Mouse (Mus musculus) T-helper 17 cell (primary cell): ENCODE measurements around the gene Otulin.

Source experiments
- in situ Hi-C, 2 experiments: fragments of 300-600 bp; cut with MboI, MseI; formaldehyde crosslinking; loops; 1 replicate in 1 of 2; 2 replicates in 1 of 2; pipeline ENCODE4 v1.15.1; 2025; ENCODE audit warnings: high pct_unique_total_duplicates in 2 of 2

Gene Otulin

DNA sequence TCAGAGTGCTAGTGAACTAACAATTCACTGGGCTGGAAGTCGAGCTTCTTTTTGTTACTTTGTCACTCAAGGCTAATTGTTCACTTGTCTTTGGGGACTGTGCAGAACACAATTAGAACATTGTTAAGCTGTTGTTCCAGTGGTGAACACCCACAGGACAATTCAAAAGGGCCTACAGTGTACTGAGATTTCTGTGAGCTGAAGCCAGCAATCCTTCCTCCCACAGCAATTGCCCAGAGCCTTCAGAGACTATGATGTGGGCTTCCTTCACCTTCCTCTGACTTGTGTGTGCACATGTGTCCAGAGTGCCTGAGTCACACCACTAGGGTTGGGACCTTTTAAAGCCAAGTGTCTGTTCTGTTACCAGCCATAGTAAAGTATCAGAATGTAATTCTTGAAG is 113.6 kb downstream of the Otulin start:
- in situ Hi-C loops = loop anchor here in 1 of 2 experiments (5.0 kb wide), 1 partner anchor 45 kb away; no protein-coding TSS in a partner anchor

DNA sequence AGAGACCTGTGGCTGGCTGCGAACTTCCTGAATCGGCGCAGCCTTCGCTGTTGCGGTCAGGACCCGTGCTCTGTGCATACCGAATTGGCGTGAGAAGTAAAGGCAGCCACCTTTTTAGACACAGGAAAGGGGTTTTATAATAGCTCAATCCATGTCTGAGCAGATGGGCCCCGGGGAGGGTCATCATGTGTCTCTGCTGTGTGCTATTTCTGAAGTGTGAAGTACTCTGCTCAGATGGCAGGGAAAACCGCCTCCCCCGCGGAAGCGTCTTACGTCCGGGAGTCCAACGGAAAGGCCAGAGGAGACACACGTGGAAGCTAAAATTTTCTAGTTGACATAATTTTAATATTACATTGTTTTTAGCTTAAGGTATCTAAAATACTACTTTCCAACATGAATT is 121.5 kb downstream of the Otulin start:
- in situ Hi-C loops = no loop called here

DNA sequence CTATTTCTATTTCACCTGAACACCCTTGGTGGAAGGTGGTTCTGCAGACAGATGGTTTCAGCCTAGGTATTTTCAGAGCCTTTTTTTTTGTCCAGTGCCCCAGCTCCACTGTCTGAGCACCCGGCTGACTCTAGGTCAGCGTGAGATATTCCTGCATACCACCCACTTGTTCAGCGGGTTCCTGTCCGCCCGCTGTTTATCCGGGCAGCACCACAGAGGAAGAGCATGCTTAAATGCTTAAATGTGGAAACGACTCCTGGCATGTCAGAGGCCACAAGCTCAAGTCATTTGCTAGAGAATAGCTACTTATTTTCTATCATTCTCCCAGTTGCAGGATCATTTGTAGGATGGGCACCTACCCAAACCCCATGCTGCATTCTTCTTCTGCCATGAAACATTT is 122.3 kb downstream of the Otulin start:
- in situ Hi-C loops = no loop called here

DNA sequence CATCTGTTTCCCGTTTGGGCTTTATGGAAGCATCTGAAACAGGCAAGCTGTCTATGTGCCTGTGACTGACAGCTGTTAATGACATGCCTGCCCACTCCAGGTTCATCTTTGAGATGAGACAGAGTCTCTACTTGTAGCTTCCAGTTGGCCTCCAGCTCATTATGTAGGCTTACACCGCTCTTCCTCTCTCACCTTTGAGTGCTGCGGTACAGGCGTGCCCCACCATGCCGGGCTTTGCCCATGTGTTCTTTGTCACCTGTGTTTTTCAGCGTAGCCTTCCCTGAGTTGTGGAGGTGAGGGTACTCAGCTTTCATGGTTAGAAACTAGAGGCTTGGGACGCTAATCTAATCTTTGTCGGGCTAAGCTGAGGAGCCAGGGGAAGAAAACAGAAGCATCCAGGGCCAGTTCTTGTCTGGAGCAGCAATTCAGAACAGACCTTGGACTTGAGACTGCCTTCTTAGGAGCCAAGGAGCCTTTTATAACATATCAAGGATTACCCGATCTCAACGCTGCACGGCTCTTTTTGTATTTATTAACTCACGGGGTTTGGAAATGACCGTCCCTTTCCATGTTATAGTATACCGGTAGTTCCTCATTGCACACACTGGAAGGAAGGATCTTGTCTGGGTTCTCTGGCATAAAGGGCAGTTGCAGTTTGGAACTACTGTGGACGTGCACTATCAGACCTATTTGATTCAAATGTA is 123.4 kb downstream of the Otulin start:
- in situ Hi-C loops = no loop called here

DNA sequence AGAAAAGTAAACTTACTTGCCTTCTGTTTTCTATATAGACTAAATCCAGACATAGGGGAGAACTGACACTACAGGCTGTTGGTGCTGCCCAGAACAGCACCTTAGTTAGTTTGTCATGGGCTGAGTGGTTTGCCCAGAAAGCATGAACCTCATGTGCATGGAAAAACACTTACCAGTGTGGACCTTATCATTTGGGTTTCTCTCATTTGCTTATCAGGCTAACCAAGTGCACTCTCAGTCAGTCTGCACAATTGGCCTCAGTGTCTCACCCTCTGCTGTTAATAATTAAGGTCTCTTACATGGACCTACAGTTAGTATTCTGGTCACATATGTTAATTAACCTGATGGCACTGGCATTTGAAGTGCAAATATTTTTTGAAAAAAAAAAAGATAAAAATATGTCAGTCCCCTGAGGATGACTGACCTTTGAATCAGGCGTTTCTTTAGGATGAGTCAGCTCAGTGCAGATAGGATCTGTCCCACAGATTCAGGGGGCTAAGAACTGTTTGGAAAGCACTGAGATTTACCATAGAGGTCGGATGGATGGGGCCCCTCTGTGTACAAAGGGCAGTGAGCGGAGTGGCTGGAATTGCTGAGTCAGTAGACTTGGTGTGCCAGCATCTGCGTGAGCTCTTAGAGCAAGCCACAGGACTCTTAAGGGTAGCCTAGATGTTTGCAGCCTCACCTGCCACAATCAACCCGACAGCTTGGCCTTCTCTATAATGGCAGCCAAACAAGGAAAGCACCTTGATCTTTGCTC is 124.2 kb downstream of the Otulin start:
- in situ Hi-C loops = no loop called here

DNA sequence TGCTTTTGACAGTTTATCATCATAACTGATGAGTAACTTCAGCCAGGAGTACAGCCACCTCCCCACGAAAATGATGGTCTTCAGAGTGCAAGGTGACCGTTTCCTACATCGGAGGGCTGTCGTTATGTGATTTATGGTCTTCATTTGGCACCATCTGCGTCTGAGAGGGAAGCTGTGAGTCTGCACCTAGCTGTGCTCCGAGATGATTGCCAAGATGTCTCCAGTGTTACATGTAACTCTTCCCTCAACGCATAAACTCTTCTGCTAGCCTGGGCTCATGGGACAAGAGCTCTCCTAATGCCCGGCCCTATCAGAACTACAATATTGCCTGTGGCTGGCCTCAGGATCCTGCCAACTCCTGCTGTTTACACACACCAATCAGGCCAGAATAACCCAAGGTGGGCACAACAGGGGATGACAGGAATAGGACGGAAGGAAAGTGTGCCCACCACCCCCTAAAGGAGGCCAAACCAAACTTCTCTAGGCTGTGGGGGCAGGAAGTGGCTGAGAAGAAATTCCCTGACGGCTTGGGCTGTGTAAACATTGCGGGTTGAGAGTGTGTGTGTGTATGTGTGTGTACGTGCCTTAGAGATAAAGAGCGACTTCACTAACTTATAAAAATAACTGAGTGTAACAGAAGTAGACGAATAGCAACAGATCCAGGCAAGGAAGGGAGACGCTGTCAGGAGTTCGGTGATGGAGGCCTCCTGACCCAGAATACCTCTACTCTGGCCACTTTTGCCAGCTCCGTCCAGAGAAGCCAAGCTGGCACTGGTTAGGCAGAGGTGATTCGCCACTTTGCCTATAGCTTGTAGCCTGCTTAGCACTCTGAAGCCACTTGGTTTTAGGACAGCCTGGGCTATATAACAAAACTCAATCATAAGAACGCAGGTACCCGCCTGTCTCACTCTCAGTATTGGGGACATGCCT is 126.4 kb downstream of the Otulin start:
- in situ Hi-C loops = no loop called here

DNA sequence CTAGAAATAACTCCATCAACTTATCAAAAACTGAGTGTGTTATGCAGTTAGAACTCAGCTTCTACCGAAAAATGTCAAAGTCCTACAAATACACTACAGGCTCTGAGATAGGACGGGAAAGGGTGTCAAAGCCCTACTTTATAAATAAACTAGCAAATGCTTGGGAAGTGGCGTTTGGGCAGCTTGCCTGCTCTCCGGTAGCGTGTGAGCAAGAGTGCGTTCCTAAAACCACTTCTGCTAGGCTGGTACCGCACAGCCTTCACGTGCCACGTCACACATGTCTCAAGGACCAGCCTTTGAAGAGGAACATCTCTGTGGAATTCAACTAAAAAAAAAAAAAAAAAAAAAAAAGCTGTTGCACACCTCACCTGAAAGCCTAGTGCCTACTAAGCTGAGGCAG is 127.3 kb downstream of the Otulin start:
- in situ Hi-C loops = no loop called here

DNA sequence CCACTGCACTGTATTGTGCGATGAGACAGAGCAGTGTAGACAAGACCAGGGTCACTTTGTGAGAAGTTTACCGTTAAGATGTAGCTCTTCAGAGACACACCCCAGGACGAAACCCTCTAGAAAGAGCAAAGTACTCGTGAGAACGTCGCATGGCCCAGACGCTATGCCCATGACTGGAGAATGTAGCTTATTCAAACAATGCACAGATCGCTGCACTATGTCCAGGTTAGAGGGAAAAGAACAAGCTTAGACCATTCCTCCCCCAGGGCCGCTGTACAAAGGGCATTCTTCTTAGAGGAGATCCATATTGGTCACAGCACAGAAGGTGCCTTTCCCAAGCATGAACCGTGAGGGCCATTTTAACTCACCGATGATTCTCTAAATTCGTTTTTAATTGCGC is 128.2 kb downstream of the Otulin start:
- in situ Hi-C loops = no loop called here

DNA sequence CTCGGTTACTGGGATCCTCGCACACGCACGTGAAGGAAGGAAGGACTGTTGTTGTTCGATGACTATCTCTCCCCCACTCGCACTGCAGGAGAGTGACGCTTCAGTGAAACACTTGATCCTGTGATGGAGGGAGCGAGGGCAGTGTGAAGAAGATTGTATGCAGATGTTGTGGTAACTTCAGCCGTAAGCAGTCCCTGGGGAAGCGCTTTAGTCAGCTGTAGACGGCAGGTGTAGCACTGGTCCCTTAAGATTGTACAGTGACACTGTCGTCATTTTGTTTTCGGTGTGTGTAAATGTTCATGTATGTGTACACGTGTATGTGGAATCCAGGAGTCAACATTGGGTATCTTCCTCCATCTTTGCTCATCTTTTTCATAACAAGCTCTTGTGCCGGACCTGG is 130.1 kb downstream of the Otulin start:
- in situ Hi-C loops = no loop called here

DNA sequence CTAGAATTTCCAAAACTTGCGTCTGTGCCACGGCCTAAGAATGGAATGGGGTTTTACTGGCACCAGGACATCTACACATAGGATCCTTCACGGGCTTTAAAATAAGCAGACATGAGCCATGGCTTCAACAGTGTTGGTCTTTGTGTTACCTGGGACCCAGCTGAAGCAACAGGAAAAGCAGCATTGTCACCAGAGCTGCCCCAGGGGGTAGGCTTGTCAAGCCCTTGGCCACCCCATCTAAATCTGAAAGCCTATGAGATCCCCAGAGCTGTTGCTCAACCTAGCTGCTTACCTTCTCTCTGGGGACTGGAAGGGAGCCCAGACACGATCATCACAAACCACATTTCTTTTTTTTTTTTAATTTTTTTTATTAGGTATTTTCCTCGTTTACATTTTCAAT is 132.4 kb downstream of the Otulin start:
- in situ Hi-C loops = no loop called here

DNA sequence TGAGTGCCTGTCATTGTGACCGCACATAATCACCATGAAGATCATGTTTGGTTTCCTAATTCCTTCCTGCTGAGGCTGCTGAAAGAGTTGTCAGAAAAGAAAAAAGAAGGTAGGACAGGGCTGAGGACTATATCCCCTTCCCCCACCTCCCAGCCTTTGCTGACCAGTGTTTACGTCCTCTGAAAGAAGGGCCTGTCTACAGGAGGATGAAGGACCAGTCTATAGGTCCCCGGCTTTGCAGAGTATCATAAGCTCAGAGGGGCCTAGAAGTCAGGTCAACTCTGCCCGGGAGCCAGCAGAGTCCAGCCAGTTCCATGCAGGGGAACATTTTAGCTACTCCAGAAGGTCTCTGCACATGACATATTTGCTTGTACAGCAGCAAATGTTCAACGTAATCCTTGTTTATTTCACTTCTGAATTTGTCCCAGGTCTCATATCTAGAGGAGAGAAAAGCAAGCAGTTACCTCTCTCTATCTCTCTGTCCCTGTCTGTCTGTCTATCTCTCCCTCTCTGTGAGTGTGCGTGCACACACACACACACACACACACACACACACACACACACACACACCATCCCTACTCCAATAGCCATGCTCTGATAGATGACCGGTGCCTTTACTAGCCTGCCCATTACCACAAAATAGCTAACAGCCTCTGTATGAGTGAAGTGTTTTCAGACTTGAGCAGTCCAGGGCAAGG is 133.0 kb downstream of the Otulin start:
- in situ Hi-C loops = no loop called here

DNA sequence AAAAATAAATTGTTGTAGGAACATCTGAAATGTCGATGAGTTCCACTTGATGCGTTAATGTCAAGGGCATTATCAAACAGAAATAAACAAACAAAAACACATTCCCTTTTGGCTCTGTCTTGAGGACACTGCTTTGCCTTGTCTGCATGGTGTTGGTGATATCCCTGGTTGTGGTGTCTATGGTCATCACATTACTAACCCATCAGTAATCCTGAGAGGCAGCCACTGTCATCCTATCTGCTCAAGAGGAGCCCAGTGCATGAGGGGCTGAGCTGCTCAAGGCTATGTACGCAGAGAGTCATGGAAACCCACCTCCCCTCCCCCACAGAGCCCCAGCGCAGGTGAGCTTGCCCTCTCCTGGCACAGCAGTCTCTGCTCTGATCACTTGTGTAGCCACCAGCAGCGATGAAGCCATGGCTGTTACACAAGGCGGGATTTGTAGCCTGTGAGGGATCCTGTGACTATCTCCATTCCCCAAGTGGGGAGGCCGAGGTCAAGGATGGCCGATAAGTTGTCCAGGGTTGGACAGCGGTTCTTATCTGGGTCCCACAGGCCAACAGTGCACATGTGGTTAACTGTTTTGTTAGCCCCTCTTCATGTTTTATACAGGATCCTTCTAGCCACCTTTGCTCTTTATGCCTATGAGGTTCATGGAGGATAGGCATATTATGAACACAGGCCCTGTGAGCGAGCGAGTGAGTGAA is 133.7 kb downstream of the Otulin start:
- in situ Hi-C loops = no loop called here

DNA sequence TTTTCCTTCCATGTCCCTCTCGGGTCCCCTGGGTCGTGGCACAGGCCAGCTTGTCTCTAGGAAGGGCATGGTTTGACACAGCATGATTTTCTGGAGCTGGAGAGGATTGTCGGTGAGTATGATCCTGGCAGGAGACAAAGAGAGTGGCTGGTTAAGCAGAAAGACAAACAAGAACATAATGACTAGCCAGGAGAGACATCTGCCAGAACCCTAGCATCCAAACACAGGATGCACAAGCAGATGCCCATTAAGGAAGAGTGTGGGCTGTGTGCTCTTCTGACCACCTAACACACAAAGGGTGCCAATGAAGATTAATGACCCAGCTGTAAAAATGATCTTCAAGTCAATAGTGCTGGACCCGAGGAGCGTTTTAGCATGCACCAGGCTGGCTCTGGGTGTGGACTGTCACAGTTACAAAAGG is 134.5 kb downstream of the Otulin start:
- in situ Hi-C loops = no loop called here

DNA sequence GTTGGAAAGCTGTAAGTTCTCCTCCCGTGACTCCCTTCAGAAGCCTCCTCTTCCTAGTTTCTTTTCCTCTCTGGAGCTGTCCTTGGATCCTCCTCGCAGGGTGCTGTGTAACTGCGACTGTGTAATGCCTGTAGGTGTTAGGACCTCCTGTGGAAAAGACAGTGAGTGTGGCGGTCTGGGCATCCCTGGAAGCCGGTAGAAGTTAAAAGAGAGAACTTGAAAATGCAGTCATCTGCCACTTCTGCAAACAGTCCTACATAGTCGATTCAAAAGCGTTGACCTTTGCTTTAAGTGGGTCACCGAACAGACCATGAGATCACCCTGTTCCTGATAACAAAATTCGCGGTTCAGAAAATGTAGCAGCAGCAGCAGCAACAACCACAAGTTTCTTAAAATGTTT is 137.0 kb downstream of the Otulin start:
- in situ Hi-C loops = no loop called here

DNA sequence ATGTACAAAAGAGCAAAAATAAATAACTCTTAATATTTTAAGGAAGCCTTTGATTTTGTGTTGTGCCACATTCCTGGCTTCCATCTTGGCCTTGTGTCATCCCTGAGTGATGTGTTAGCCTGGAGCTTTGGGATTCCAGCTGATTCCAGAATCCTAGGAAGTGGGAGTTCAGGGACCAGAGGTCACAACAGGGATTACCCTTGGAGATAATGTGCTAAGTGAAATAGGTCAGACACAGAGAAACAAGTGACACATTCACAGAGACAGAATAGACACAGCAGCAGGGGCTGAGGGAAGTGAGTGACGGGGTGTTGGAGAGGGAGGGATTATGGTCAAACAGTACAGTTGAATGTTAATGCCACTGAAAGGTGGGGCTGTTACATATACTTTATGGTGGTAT is 137.8 kb downstream of the Otulin start:
- in situ Hi-C loops = no loop called here
